Mouse (Mus musculus) frontal cortex, postnatal 36 days (tissue): ENCODE measurements at regions not wholly inside any gene's neighbourhood (a gene's known extent, or its start where the extent isn't known, plus 50 kb on each side); places are given as distances from the start of the nearest gene placed in this dataset.

Experiments used
- DNase-seq, 2 experiments: peaks; one replicate each; pipeline ENCODE4 v3.0.0; 2022; ENCODE audit warnings: low spot score in 2 of 2

GRCm38 (mm10) chr5:64462411-64462810, 306.3 kb downstream of the Tbc1d1 start:
- peak; percentile 47 to 51 for DNase-seq

GRCm38 (mm10) chr5:64463570-64463969, 307.5 kb downstream of the Tbc1d1 start:
- no peak for DNase-seq

GRCm38 (mm10) chr5:64466320-64466719, 310.2 kb downstream of the Tbc1d1 start:
- DNase-seq = no peak

- DNase-seq = no peak
Measured at GRCm38 (mm10) chr5:64467856-64468255, 311.8 kb downstream of the Tbc1d1 start.

- DNase-seq = no peak
Measured at GRCm38 (mm10) chr5:64468307-64468706, 312.2 kb downstream of the Tbc1d1 start.

GRCm38 (mm10) chr5:64472008-64472407, 315.9 kb downstream of the Tbc1d1 start:
- no peak for DNase-seq

GRCm38 (mm10) chr5:64472415-64472814, 316.3 kb downstream of the Tbc1d1 start:
- DNase-seq = no peak

- DNase-seq = no peak
Measured at GRCm38 (mm10) chr5:64474868-64475267, 318.8 kb downstream of the Tbc1d1 start.

- DNase-seq = no peak
Measured at GRCm38 (mm10) chr5:64475736-64476519, 319.8 kb downstream of the Tbc1d1 start.

GRCm38 (mm10) chr5:64476641-64477369, 320.7 kb downstream of the Tbc1d1 start:
- no peak for DNase-seq

- DNase-seq = no peak
Measured at GRCm38 (mm10) chr5:64478143-64478542, 322.0 kb downstream of the Tbc1d1 start.

- DNase-seq = no peak
Measured at GRCm38 (mm10) chr5:64478599-64479214, 322.6 kb downstream of the Tbc1d1 start.

- peak in 1 of 2 experiments; percentile 31 for DNase-seq
Measured at GRCm38 (mm10) chr5:64479315-64479714, 323.2 kb downstream of the Tbc1d1 start.

GRCm38 (mm10) chr5:64485043-64485442, 318.1 kb upstream of the Klf3 start:
- peak in 1 of 2 experiments; percentile 39 for DNase-seq

GRCm38 (mm10) chr5:64485856-64486255, 317.3 kb upstream of the Klf3 start:
- no peak for DNase-seq

GRCm38 (mm10) chr5:64486761-64487160, 316.4 kb upstream of the Klf3 start:
- DNase-seq = no peak

- no peak for DNase-seq
Measured at GRCm38 (mm10) chr5:64487698-64488398, 315.3 kb upstream of the Klf3 start.

- DNase-seq = no peak
Measured at GRCm38 (mm10) chr5:64489656-64490444, 313.3 kb upstream of the Klf3 start.

- DNase-seq = no peak
Measured at GRCm38 (mm10) chr5:64490445-64490950, 312.7 kb upstream of the Klf3 start.

- DNase-seq = no peak
Measured at GRCm38 (mm10) chr5:64494429-64494828, 308.8 kb upstream of the Klf3 start.

- DNase-seq = no peak
Measured at GRCm38 (mm10) chr5:64496853-64497252, 306.3 kb upstream of the Klf3 start.
